Mouse (Mus musculus) liver, embryonic 15.5 days (tissue): ENCODE results near the gene Capn13. TPM values are rescaled to one million over a fixed set of nuclear protein-coding genes. Genes with fewer than 3 reads are reported as not detected.

Experiments used
- ATAC-seq: fragments of 200-750 bp; cut with Nextera tagmentation; 2 replicates; pipeline ENCODE4 v1.8.0; 2017; ENCODE audit warnings: moderate number of reproducible peaks, mild to moderate bottlenecking, moderate library complexity; ENCODE audit not compliant: insufficient read depth
- H3K27ac ChIP-seq: fragments of 300-500 bp; sonication (generic); replicated peaks from 2 replicates; pipeline ENCODE4 v1.5.1; 2015; ENCODE audit warnings: mild to moderate bottlenecking, inconsistent platforms
- H3K27me3 ChIP-seq: fragments of 300-500 bp; sonication (generic); 2 replicates; pipeline ENCODE4 v1.6.1; 2015; ENCODE audit warnings: mild to moderate bottlenecking, inconsistent platforms
- H3K36me3 ChIP-seq: fragments of 300-500 bp; sonication (generic); replicated peaks from 2 replicates; pipeline ENCODE4 v1.6.1; 2015; ENCODE audit warnings: moderate library complexity, mild to moderate bottlenecking, inconsistent platforms
- H3K4me1 ChIP-seq: fragments of 300-500 bp; sonication (generic); replicated peaks from 2 replicates; pipeline ENCODE4 v1.6.1; 2015; ENCODE audit warnings: inconsistent platforms
- H3K4me2 ChIP-seq: fragments of 300-500 bp; sonication (generic); 2 replicates; pipeline ENCODE4 v1.6.1; 2015; ENCODE audit warnings: moderate library complexity, mild to moderate bottlenecking, inconsistent platforms
- H3K4me3 ChIP-seq: fragments of 300-500 bp; sonication (generic); replicated peaks from 2 replicates; pipeline ENCODE4 v1.5.1; 2015; ENCODE audit warnings: mild to moderate bottlenecking, inconsistent platforms
- H3K9ac ChIP-seq: fragments of 300-500 bp; sonication (generic); 2 replicates; pipeline ENCODE4 v1.6.1; 2015; ENCODE audit warnings: moderate library complexity, mild to moderate bottlenecking, inconsistent platforms
- H3K9me3 ChIP-seq: fragments of 300-500 bp; sonication (generic); replicated peaks from 2 replicates; pipeline ENCODE4 v1.6.1; 2016; ENCODE audit warnings: inconsistent platforms
- WGBS: fragments of 180-500 bp; shearing (Covaris S2); methylation state at CpG from one replicate; pipeline ENCODE4 v1.1.7; 2015; ENCODE audit warnings: mixed read lengths; ENCODE audit not compliant: insufficient replicate concordance; 5-methylcytosine and 5-hydroxymethylcytosine counted together
- polyA plus RNA-seq: library from polyadenylated mRNA; unstranded; fragments of >200 nt; fragmentation: Nextera tagmentation; extraction: Ambion mirVana; gene quantifications from 2 replicates; pipeline ENCODE4 v1.2.1, GENCODE M21; 2015

The Capn13 gene
- polyA plus RNA-seq, result not detected in 2 replicates

DNA sequence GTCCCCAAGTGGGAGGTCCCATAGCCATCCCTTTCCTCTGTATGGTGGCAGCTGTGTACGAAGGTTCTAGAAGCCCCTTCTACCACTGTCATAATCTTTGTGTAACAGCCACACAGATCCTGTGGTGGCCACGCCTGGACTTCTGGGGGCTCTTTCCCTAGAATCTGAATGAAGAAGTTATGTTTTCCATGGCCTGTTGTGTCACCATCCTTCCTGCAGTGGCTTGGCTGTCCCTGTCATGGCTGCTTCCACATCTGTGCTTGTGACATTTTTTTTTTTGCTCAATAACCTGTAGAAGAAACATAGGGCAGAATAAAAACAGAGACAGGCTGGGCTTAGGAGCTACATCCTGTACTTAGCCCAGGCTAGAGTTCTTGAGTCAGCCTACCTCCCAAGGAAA is at the start of gene Capn13:
Capn13 (minus strand) TSS at position 5 of the 400 bp plus-strand sequence.
- Histone ChIP-seq H3K27ac (no peak within 1 kb of the TSS), H3K27me3 (no peaks in the 10 kb centered on the region), H3K4me1 (no peaks in the 10 kb centered on the region), H3K4me3 (no peak within 1 kb of the TSS), H3K9me3 (no peaks in the 10 kb centered on the region), H3K9ac (no peak within 1 kb of the TSS), H3K36me3 (no peaks in the 10 kb centered on the region), H3K4me2 (no peak within 1 kb of the TSS)
- WGBS, result 43% methylated on average over 2 of the region's 2 CpGs
- ATAC-seq, result no peak

DNA sequence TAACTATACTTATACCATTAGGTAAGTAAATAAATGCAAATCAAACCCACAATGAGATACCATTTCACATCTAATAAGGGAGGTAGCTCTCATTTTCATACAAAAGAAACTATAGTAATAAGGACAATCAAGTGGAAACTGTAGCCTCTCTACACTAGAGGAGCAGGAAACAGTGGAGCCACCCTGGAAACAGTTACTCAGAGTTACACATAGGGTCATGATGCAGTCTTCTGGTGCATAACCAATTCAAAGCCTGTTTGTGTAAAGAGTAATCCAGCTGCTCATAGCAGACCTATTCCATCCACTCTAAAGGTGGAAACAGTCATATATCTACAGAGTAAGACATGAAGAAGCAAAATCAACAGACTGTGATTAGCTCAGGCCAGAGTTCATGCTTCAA is 48.4 kb upstream of the Capn13 start:
- H3K4me2 ChIP-seq, result no peak overlapping the region
- H3K9ac ChIP-seq, result no peak overlapping the region
- H3K36me3 ChIP-seq, result no peaks in the 10 kb centered on the region
- H3K4me3 ChIP-seq, result no peak overlapping the region
- H3K27ac ChIP-seq, result no peak overlapping the region
- no peaks in the 10 kb centered on the region for H3K27me3 ChIP-seq
- no peaks in the 10 kb centered on the region for H3K4me1 ChIP-seq
- no peaks in the 10 kb centered on the region for H3K9me3 ChIP-seq
- no peak for ATAC-seq

DNA sequence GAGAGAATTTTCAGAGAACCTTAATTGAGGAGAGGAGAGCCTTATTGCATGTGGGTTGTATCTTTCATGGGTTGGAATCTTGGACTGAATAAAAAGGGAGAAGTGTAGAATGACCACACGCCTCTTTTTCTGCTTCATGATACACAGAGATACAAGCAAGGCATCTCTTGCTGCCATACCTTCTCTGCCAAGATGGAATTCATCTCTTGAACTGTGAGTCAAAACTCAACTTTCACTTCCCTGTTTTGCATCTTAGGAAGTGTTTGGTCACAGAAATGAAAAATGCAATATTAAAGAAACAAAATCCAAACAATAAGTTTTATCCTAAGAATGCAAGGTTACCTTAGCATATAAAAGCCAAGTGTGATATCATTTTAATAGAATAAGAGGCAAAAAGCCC is 40.1 kb upstream of the Capn13 start:
- H3K27me3 ChIP-seq, result no peaks in the 10 kb centered on the region
- H3K4me2 ChIP-seq, result no peak overlapping the region
- no peaks in the 10 kb centered on the region for H3K4me1 ChIP-seq
- WGBS, result 40% methylated on average over 1 of the region's 1 CpGs
- no peak overlapping the region for H3K27ac ChIP-seq
- ATAC-seq, result no peak
- no peaks in the 10 kb centered on the region for H3K9me3 ChIP-seq
- no peaks in the 10 kb centered on the region for H3K36me3 ChIP-seq
- no peak overlapping the region for H3K4me3 ChIP-seq
- H3K9ac ChIP-seq, result no peak overlapping the region

DNA sequence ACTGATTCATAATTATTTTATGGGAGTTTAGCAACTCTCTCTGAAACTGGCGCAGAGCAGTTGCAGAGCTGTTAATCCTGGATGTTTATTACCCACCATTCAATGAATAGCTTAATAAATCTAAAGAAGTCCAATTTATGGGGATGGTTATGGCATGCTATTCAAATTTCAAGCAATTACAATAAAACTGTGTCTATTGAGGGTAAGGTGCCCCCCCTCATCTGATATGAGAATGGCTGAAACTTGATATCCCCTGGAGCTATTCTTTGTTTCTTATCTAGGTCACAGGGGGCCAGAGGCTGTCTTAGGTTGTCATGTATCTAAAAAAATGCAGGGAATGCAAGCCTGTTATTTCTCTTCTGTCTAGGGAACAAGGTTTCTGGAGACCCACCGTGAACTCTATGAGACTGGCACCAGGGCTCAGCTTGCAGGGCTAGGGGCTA is 31.9 kb upstream of the Capn13 start:
- Histone ChIP-seq H3K36me3 (no peaks in the 10 kb centered on the region), H3K9ac (no peak overlapping the region), H3K4me3 (no peak overlapping the region), H3K4me1 (no peaks in the 10 kb centered on the region), H3K4me2 (no peak overlapping the region), H3K27me3 (no peaks in the 10 kb centered on the region), H3K27ac (no peak overlapping the region), H3K9me3 (no peaks in the 10 kb centered on the region)
- WGBS, result 25% methylated on average over 2 of the region's 2 CpGs
- no peak for ATAC-seq

DNA sequence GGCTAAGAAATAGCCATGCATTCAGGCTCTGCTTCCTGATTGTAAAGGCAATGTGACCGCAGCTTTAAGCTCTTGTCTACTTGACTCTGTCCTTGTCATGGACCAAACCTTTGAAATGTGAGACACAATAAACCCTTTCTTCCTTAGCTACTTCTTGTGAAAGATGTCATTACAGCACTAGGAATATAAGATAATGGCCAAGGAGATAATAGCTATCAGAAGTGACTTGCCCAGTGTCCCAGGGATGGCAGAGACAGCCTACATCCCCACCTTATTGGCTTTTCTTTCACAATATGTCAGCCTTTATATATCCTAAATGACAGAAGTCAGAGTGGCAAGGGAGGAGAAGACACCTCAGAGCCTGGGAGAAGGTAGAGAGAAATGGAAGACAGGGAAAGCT is 31.4 kb upstream of the Capn13 start:
- no peaks in the 10 kb centered on the region for H3K27me3 ChIP-seq
- no peak overlapping the region for H3K9ac ChIP-seq
- no peak overlapping the region for H3K27ac ChIP-seq
- no peaks in the 10 kb centered on the region for H3K36me3 ChIP-seq
- no peaks in the 10 kb centered on the region for H3K4me1 ChIP-seq
- no peaks in the 10 kb centered on the region for H3K9me3 ChIP-seq
- no peak overlapping the region for H3K4me2 ChIP-seq
- H3K4me3 ChIP-seq, result no peak overlapping the region
- no peak for ATAC-seq
- WGBS, result 77% methylated on average over 1 of the region's 1 CpGs

DNA sequence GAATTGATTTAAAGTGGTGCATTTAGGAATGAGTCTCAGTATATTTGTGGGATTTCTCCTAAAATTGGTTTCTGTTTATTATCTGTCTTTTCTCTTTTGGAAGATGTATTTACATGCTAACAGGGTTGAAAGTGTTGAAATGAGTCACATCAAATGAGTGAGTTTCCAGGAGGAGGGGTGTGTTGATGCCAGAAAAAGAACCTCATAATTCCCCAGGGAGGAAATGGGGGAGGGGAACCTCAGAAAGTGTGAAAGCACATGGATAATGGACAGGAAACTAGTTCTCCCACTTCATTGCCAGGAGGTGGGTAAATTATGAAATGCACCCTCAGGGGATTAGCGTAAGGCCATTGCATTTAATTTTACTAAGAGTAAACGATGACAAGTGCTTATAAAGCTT is 16.7 kb upstream of the Capn13 start:
- no peak overlapping the region for H3K4me2 ChIP-seq
- H3K9me3 ChIP-seq, result no peaks in the 10 kb centered on the region
- H3K4me3 ChIP-seq, result no peak overlapping the region
- no peak for ATAC-seq
- H3K27ac ChIP-seq, result no peak overlapping the region
- H3K36me3 ChIP-seq, result no peaks in the 10 kb centered on the region
- H3K27me3 ChIP-seq, result no peaks in the 10 kb centered on the region
- H3K9ac ChIP-seq, result no peak overlapping the region
- 40% methylated on average over 2 of the region's 2 CpGs for WGBS
- no peaks in the 10 kb centered on the region for H3K4me1 ChIP-seq

DNA sequence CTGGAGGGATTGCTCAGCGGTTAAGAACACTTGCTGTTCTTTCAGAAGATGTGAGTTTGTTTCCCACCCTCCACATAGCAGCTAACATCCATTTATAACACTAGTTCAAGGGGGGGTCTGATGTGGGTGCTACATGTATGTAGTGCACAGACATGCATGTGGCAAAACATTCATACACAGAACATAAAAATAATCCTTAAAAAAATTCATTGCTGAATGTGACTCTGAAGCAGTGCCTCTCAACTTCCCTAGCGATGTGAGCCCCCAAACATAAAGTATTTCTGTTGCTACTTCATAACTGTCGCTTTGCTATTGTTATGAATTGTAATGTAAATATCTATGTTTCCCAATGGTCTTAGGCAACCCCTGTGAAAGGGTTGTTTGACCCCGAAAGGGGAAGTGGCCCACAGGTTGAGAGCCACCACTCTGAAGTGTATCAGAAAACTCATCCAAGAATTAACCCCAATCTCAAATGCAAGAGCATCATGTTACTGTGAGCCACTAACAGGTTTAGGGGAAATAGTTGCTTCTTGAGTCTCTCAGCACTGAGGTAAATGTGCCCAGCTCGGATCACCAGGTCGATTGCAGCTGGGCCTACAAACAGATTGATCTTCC is 15.6 kb upstream of the Capn13 start:
- Histone ChIP-seq H3K4me2 (no peak overlapping the region), H3K27ac (no peak overlapping the region), H3K4me3 (no peak overlapping the region), H3K27me3 (no peaks in the 10 kb centered on the region), H3K4me1 (no peaks in the 10 kb centered on the region), H3K9me3 (no peaks in the 10 kb centered on the region), H3K36me3 (no peaks in the 10 kb centered on the region), H3K9ac (no peak overlapping the region)
- ATAC-seq, result no peak
- 42% methylated on average over 6 of the region's 6 CpGs for WGBS

DNA sequence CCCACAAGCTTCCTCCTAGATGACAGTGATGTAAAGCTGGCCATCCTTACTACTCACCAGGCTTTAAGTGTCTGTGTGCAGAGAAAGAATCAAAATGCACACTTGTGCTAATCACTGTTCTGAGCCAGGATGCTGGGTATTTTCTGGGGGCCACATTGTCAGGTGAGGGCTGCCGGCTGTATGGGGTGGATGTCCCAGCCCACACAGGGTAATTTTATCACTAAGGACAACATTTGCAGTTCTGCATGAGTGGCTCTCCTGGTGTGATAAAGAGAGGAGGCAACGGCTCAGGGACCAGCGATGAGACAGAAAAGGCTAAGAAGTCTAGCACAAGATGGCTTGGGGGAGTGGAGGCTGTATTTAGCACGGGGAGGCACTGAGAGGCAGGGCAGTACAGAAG is 11.2 kb upstream of the Capn13 start:
- Histone ChIP-seq H3K4me3 (no peak overlapping the region), H3K9me3 (no peaks in the 10 kb centered on the region), H3K27ac (no peak overlapping the region), H3K4me2 (no peak overlapping the region), H3K36me3 (no peaks in the 10 kb centered on the region), H3K4me1 (no peaks in the 10 kb centered on the region), H3K9ac (no peak overlapping the region), H3K27me3 (no peaks in the 10 kb centered on the region)
- no peak for ATAC-seq
- WGBS, result 38% methylated on average over 4 of the region's 4 CpGs

DNA sequence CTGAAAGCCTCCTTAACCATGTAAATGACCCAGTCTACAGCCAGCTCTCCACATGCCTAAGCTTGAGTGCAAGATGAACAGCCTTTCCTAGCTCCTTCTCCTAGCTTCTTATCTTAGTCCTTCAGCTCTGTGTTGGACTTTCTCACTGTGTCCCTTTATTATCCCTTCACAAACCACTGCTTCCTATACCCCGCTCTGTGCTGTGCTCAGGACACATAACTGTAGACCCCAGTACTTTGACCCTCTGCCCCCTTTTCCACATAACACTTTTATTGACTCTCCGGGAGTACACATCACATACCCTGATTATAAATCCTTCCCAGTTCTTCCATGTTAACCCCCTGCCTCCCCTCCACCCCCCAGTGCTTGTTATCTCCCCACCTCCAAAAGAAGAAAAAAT is 606 bp upstream of the Capn13 start:
- H3K27ac ChIP-seq, result no peak overlapping the region
- ATAC-seq, result no peak

DNA sequence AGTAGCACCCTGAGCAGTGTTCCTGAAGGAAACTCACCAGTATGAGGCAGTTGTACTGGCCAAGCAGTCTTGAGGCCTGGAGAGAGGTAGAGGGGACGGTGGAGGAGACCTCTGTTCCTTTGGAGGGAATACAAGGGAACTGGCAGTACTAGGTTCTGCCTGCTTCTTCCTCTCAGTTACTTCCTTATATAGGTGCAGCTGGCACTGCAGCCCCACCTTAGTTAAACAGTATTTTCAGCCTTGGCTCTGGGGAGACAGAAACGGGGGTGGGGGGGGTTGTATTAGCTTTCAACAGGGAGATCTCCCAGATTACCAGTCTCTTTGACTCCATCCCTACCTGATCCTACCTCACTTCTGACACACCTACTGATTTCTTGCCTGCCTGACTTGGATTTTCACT is 1.5 kb downstream of the Capn13 start:
- no peak overlapping the region for H3K4me2 ChIP-seq
- no peak for ATAC-seq
- no peak overlapping the region for H3K9ac ChIP-seq
- H3K27ac ChIP-seq, result no peak overlapping the region
- no peaks in the 10 kb centered on the region for H3K9me3 ChIP-seq
- H3K36me3 ChIP-seq, result no peaks in the 10 kb centered on the region
- WGBS, result 24% methylated on average over 2 of the region's 2 CpGs
- no peaks in the 10 kb centered on the region for H3K27me3 ChIP-seq
- H3K4me3 ChIP-seq, result no peak overlapping the region
- no peaks in the 10 kb centered on the region for H3K4me1 ChIP-seq

More for the DNA sequence above, 606 bp upstream of the Capn13 start:
- Histone ChIP-seq H3K4me3 (no peak overlapping the region), H3K36me3 (no peaks in the 10 kb centered on the region), H3K4me1 (no peaks in the 10 kb centered on the region), H3K9me3 (no peaks in the 10 kb centered on the region), H3K9ac (no peak overlapping the region), H3K4me2 (no peak overlapping the region), H3K27me3 (no peaks in the 10 kb centered on the region)
- WGBS, result 61% methylated on average over 2 of the region's 2 CpGs

DNA sequence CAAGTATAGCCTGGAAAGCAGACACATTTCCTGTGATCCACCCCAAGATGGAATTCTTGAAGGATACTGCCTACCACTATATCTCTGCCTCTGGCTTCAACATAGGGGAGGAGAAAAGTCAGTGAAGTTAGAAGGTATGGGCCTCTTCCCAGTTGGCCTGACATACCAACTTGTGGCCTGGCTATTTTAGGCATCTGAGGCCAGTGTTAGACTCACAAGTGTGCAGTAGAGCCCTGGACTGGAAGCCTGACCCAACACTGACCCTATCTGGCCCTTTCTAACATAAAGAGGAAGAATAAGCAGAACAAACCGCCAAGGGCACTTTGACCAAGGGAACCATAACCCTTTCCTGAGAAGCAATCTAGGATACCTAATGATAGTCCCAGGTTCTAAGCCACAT is 7.3 kb downstream of the Capn13 start:
- H3K4me3 ChIP-seq, result no peak overlapping the region
- no peaks in the 10 kb centered on the region for H3K4me1 ChIP-seq
- H3K4me2 ChIP-seq, result no peak overlapping the region
- H3K27ac ChIP-seq, result no peak overlapping the region
- no peaks in the 10 kb centered on the region for H3K9me3 ChIP-seq
- WGBS, result 59% methylated on average over 1 of the region's 1 CpGs
- no peak overlapping the region for H3K9ac ChIP-seq
- H3K36me3 ChIP-seq, result no peaks in the 10 kb centered on the region
- no peaks in the 10 kb centered on the region for H3K27me3 ChIP-seq
- no peak for ATAC-seq

DNA sequence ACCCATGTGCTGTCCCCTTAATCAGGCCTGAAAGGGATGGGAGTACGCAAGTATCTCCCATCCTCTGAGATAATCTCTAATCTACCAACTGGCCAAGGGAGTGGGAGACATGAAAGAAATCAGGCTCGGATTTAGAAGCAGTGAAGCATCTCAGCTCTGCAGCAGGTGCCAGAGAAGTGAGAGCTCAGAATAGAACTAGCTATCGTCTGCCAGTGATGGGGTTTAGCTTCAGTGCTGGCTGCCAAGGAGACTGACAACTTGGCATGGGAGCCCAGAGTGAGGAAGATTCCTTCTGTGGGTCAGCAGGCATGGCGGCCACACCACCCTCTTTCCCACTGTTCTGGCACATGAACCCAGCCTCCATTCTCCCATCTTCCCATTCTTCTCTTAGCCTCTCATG is 8.9 kb downstream of the Capn13 start:
- Histone ChIP-seq H3K36me3 (no peaks in the 10 kb centered on the region), H3K27ac (no peak overlapping the region), H3K4me1 (no peaks in the 10 kb centered on the region), H3K9ac (no peak overlapping the region), H3K9me3 (no peaks in the 10 kb centered on the region), H3K4me3 (no peak overlapping the region), H3K4me2 (no peak overlapping the region), H3K27me3 (no peaks in the 10 kb centered on the region)
- no peak for ATAC-seq
- 56% methylated on average over 4 of the region's 4 CpGs for WGBS
